Mouse (Mus musculus) fat pad, adult 2 months (tissue): ENCODE measurements around the gene Ssrp1.

Experiments
- DNase-seq: peaks from one replicate; pipeline ENCODE4 v3.0.0-alpha.2; 2011; ENCODE audit warnings: low read depth, low spot score; ENCODE audit errors: extremely low read depth

Gene Ssrp1

GRCm38 (mm10) chr2:85037047-85038026 is at the start of gene Ssrp1, which contains the start of gene P2rx3:
Ssrp1 (plus strand) TSS chr2:85037234.
P2rx3 (minus strand) TSS chr2:85037462.
- no peak for DNase-seq

GRCm38 (mm10) chr2:84987930-84988329 is 49.1 kb upstream of the Ssrp1 start, which contains the start of gene Prg3:
Prg3 (plus strand) TSS chr2:84988215.
- no peak for DNase-seq

- no peak for DNase-seq
Measured at GRCm38 (mm10) chr2:84996376-84996775, 40.7 kb upstream of the Ssrp1 start.

GRCm38 (mm10) chr2:84999486-85000181 is 37.4 kb upstream of the Ssrp1 start:
- DNase-seq, result no peak

GRCm38 (mm10) chr2:85001497-85001896 is 35.5 kb upstream of the Ssrp1 start:
- no peak for DNase-seq

- no peak for DNase-seq
Measured at GRCm38 (mm10) chr2:85002575-85002974, 34.5 kb upstream of the Ssrp1 start.

- no peak for DNase-seq
Measured at GRCm38 (mm10) chr2:85004341-85004740, 32.7 kb upstream of the Ssrp1 start.

- no peak for DNase-seq
Measured at GRCm38 (mm10) chr2:85006600-85006999, 30.4 kb upstream of the Ssrp1 start.

- no peak for DNase-seq
Measured at GRCm38 (mm10) chr2:85007729-85008128, 29.3 kb upstream of the Ssrp1 start.

- DNase-seq, result no peak
Measured at GRCm38 (mm10) chr2:85009212-85009611, 27.8 kb upstream of the Ssrp1 start.

GRCm38 (mm10) chr2:85011906-85012604 is 25.0 kb upstream of the Ssrp1 start:
- peak; percentile 16 for DNase-seq

GRCm38 (mm10) chr2:85012679-85013078 is 24.4 kb upstream of the Ssrp1 start:
- no peak for DNase-seq

GRCm38 (mm10) chr2:85013826-85014587 is 23.0 kb upstream of the Ssrp1 start:
- no peak for DNase-seq

GRCm38 (mm10) chr2:85014588-85014982 is 22.4 kb upstream of the Ssrp1 start:
- DNase-seq, result no peak

GRCm38 (mm10) chr2:85022043-85022442 is 15.0 kb upstream of the Ssrp1 start:
- DNase-seq, result no peak

GRCm38 (mm10) chr2:85026178-85026577 is 10.9 kb upstream of the Ssrp1 start:
- DNase-seq, result no peak

- DNase-seq, result no peak
Measured at GRCm38 (mm10) chr2:85027281-85027680, 9.8 kb upstream of the Ssrp1 start.

GRCm38 (mm10) chr2:85029897-85030296 is 7.1 kb upstream of the Ssrp1 start:
- no peak for DNase-seq

- no peak for DNase-seq
Measured at GRCm38 (mm10) chr2:85030989-85031388, 6.0 kb upstream of the Ssrp1 start.

- DNase-seq, result no peak
Measured at GRCm38 (mm10) chr2:85033121-85033520, 3.9 kb upstream of the Ssrp1 start.
